Mouse (Mus musculus) fibroblast of lung, adult 2 months (primary cell): Measurements from ENCODE around the gene Cxcr2.
"Not testable (repeated sequence)": the region's sequence is repeated elsewhere in the genome, so short reads cannot be mapped to it uniquely, and the experiment has no call there.

Experiments used
- DNase-seq: peaks from one replicate; pipeline ENCODE4 v3.0.0-alpha.2; 2011; ENCODE audit warnings: low read depth

Gene Cxcr2

GRCm38 (mm10) chr1:74141781-74142180, 12.0 kb upstream of the Cxcr2 start:
- no peak for DNase-seq

GRCm38 (mm10) chr1:74149106-74149885, 4.5 kb upstream of the Cxcr2 start:
- DNase-seq, result no peak

GRCm38 (mm10) chr1:74150101-74150500, 3.7 kb upstream of the Cxcr2 start:
- DNase-seq, result no peak

GRCm38 (mm10) chr1:74151091-74151490, 2.7 kb upstream of the Cxcr2 start:
- DNase-seq, result no peak

- no peak for DNase-seq
Observed at GRCm38 (mm10) chr1:74155435-74156012, 1.7 kb downstream of the Cxcr2 start.

GRCm38 (mm10) chr1:74156381-74156910, 2.7 kb downstream of the Cxcr2 start:
- DNase-seq, result no peak

- DNase-seq, result not testable (repeated sequence)
Observed at GRCm38 (mm10) chr1:74159613-74160012, 5.8 kb downstream of the Cxcr2 start.

GRCm38 (mm10) chr1:74160036-74160435, 6.2 kb downstream of the Cxcr2 start:
- no peak for DNase-seq

- no peak for DNase-seq
Observed at GRCm38 (mm10) chr1:74167136-74167535, 13.3 kb downstream of the Cxcr2 start.

GRCm38 (mm10) chr1:74169721-74170120, 15.9 kb downstream of the Cxcr2 start:
- no peak for DNase-seq

GRCm38 (mm10) chr1:74172722-74173121, 18.9 kb downstream of the Cxcr2 start:
- no peak for DNase-seq

GRCm38 (mm10) chr1:74175731-74176130, 21.9 kb downstream of the Cxcr2 start:
- no peak for DNase-seq

GRCm38 (mm10) chr1:74178618-74179017, 24.8 kb downstream of the Cxcr2 start:
- DNase-seq, result no peak

- peak; percentile 49 for DNase-seq
Observed at GRCm38 (mm10) chr1:74179624-74180408, 26.0 kb downstream of the Cxcr2 start.

GRCm38 (mm10) chr1:74181462-74181861, 27.7 kb downstream of the Cxcr2 start:
- DNase-seq, result no peak

GRCm38 (mm10) chr1:74183006-74183405, 29.2 kb downstream of the Cxcr2 start:
- no peak for DNase-seq

GRCm38 (mm10) chr1:74190471-74190870, 36.7 kb downstream of the Cxcr2 start:
- DNase-seq, result no peak

- no peak for DNase-seq
Observed at GRCm38 (mm10) chr1:74192711-74193110, 38.9 kb downstream of the Cxcr2 start.

- DNase-seq, result no peak
Observed at GRCm38 (mm10) chr1:74194445-74194844, 40.7 kb downstream of the Cxcr2 start, which contains the start of gene Cxcr1. Cxcr1 (minus strand) TSS chr1:74194631.

- DNase-seq, result no peak
Observed at GRCm38 (mm10) chr1:74195961-74196360, 42.2 kb downstream of the Cxcr2 start.

- DNase-seq, result no peak
Observed at GRCm38 (mm10) chr1:74196621-74197419, 43.0 kb downstream of the Cxcr2 start.
